Mouse (Mus musculus): ENCODE results near the gene Myd88. TPM values are rescaled to one million over a fixed set of nuclear protein-coding genes. Genes with fewer than 3 reads are reported as not detected.

The Myd88 gene
- total RNA-seq, 2 experiments from 2014 or later: 16.4 to 47.6 TPM

GRCm38 (mm10) chr9:119342728-119343127, 1.5 kb upstream of the Myd88 start:
- no peak for ATAC-seq (replicated peaks; ENCODE audit: poor library complexity, severe bottlenecking)

- no peak for ATAC-seq (replicated peaks; ENCODE audit: poor library complexity, severe bottlenecking)
These were observed 1.0 kb downstream of the Myd88 start for GRCm38 (mm10) chr9:119340212-119340580.

DNA sequence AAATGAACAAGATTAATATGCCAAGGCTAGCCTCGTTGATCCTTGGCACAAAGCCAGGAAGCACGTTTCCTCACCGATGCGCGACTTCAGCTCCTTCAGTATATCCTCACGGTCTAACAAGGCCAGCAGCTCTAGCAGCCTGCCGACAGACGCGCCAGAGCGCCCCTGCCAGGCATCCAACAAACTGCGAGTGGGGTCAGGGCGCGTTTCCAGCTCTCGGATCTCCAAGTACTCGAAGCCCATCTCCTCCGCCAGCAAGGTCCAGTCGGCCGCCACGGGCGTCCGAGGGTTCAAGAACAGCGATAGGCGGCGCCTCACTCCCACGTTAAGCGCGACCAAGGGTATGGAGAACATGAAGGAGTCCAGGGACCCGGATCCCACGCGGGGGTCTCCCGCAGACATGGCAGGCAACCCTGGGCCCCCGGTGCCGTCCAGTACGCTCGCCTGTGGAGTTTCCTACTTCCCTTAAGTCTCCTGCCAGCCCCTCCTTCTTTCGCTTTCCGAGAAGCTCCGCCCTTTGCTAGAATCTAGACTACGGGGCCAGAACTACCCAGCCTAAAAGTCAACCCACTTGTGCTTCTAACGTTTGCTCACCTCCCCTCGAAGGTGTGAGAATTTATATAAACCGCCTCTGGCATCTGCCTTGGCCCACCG, 1.5 kb downstream of the Myd88 start, which contains the start of gene Acaa1a:
TSS of gene Acaa1a (plus strand) at position 119 of the 654 bp plus-strand sequence.
- ATAC-seq (replicated peaks; ENCODE audit: poor library complexity, severe bottlenecking): peak; percentile 51

DNA sequence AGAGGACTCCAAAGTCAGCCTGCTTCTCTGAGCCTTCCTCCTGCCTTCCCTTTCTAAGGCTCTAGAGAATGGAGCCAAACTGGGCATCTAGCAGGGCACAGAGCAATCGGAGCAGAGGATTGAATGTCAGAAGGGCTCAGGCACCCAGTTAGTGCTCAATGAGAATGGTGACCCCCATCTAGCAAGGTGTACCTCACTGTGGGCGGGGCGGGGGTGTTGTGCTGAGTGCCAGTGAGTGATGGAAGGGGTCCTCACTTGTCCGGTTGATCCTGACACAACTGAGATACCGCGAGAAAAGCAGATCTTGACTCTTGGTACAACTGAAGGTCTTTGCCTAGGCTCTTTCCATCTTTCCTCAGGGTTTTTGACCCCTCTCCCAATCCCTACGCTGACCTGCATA, 2.1 kb downstream of the Myd88 start:
- ATAC-seq (replicated peaks; ENCODE audit: poor library complexity, severe bottlenecking): no peak

DNA sequence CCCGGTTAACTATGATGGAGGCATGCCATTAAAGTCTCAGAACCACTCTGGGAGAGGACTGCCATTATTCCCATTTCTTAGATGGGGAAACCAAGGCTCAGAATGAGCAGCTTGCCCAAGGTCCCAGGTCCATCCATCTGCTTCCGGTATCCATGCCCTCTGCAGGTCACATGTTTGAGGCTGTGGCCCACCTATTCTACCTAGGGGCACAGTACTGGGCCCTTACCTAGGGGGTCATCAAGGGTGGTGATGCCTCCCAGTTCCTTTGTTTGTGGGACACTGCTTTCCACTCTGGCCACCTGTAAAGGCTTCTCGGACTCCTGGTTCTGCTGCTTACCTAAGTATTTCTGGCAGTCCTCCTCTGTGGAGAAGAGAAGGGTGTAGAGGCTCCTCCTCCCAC, 2.9 kb downstream of the Myd88 start:
- no peak for ATAC-seq (replicated peaks; ENCODE audit: poor library complexity, severe bottlenecking)

DNA sequence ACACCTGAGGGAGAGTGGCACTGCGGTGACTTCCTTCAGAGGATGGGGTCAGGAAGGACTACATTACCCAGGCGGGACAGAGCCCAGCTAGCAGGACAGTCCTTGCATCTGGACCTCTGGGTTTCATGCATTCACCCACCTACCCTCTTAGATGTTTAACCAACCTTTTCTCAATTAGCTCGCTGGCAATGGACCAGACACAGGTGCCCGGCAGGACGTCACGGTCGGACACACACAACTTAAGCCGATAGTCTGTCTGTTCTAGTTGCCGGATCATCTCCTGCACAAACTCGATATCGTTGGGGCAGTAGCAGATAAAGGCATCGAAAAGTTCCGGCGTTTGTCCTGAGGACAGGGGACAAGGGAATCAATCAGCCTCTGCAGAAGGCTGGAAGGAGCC, 3.4 kb downstream of the Myd88 start:
- ATAC-seq (replicated peaks; ENCODE audit: poor library complexity, severe bottlenecking): no peak

GRCm38 (mm10) chr9:119335571-119335970, 5.6 kb downstream of the Myd88 start:
- no peak for ATAC-seq (replicated peaks; ENCODE audit: poor library complexity, severe bottlenecking)

- peak; percentile 5; the same call in 1 of the 2 replicates for ATAC-seq (replicated peaks; ENCODE audit: poor library complexity, severe bottlenecking)
These were observed 6.4 kb downstream of the Myd88 start for GRCm38 (mm10) chr9:119334834-119335233.

GRCm38 (mm10) chr9:119334324-119334723, 6.9 kb downstream of the Myd88 start:
- ATAC-seq (replicated peaks; ENCODE audit: poor library complexity, severe bottlenecking): peak; percentile 96

DNA sequence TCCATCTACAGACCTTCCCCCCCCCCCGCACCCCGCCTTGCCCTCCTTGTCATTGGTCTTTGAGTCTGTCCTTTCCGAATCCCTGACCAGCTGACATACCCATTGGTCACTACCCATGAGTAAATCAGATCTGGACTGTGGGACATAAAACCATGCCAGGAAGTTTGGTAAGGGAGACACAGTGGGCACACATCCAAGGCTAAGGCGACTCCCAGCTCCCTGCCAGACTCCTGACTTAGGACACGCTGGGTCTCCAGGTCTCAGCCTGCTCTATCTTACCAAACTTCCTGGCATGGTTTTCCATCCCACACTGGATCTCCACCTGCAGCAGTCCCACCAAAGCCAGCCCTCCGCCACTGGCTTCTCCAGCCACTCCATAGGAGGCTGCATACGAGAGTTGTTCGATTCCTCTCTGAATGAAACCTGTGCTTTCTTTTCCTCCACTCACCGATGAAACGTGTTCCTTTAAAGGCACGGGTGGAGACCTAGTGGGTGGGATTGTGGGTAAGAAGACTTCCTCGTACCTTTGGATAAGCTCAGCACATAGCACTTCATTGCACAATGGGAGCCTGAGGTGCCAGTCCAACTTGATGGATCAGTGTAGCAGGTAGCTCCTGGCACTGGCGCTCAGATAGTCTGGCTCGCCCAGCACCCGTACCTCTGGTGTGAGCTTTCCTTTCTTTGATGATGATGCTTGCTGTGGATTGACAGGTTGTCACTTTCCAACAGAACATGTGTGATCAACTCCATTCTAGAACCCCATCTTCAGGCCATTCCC, 10.8 kb downstream of the Myd88 start:
- ATAC-seq (replicated peaks; ENCODE audit: poor library complexity, severe bottlenecking): no peak

GRCm38 (mm10) chr9:119328488-119328887, 12.7 kb downstream of the Myd88 start:
- peak; percentile 78 for ATAC-seq (replicated peaks; ENCODE audit: poor library complexity, severe bottlenecking)

- no peak for ATAC-seq (replicated peaks; ENCODE audit: poor library complexity, severe bottlenecking)
These were observed 17.1 kb downstream of the Myd88 start for GRCm38 (mm10) chr9:119324130-119324529.

- ATAC-seq (replicated peaks; ENCODE audit: poor library complexity, severe bottlenecking): peak; percentile 1; the same call in 1 of the 2 replicates
These were observed 18.0 kb downstream of the Myd88 start for GRCm38 (mm10) chr9:119323260-119323645.

- peak; percentile 88 for ATAC-seq (replicated peaks; ENCODE audit: poor library complexity, severe bottlenecking)
These were observed 18.6 kb downstream of the Myd88 start, which contains the start of gene Oxsr1 for GRCm38 (mm10) chr9:119322289-119323259. Gene Oxsr1, minus strand, starts transcription at chr9:119322427.

- 0 out of 2 replicates have a peak, but pooled peaks have one; percentile 0 for ATAC-seq (replicated peaks; ENCODE audit: poor library complexity, severe bottlenecking)
These were observed 19.6 kb downstream of the Myd88 start for GRCm38 (mm10) chr9:119321392-119322229.

GRCm38 (mm10) chr9:119320946-119321345, 20.3 kb downstream of the Myd88 start:
- ATAC-seq (replicated peaks; ENCODE audit: poor library complexity, severe bottlenecking): no peak

GRCm38 (mm10) chr9:119320446-119320845, 20.8 kb downstream of the Myd88 start:
- ATAC-seq (replicated peaks; ENCODE audit: poor library complexity, severe bottlenecking): no peak

GRCm38 (mm10) chr9:119318891-119319290, 22.3 kb downstream of the Myd88 start:
- ATAC-seq (replicated peaks; ENCODE audit: poor library complexity, severe bottlenecking): no peak

DNA sequence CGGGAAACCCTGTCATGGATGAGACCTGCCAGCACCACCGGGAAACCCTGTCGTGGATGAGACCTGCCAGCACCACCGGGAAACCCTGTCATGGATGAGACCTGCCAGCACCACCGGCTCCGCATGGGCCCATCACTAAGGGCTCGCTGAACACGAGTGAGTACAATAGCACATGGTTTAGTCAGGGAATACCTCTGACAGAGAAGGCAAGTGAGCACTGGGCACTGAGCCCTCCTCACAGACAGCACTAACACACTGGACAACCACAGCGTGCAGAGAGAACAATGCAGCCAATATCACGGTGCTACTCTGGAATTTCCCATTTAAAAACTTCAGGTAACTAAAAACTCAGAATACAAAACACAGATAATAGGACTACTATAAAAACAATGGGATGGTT, 28.1 kb downstream of the Myd88 start:
- no peak for ATAC-seq (replicated peaks; ENCODE audit: poor library complexity, severe bottlenecking)

DNA sequence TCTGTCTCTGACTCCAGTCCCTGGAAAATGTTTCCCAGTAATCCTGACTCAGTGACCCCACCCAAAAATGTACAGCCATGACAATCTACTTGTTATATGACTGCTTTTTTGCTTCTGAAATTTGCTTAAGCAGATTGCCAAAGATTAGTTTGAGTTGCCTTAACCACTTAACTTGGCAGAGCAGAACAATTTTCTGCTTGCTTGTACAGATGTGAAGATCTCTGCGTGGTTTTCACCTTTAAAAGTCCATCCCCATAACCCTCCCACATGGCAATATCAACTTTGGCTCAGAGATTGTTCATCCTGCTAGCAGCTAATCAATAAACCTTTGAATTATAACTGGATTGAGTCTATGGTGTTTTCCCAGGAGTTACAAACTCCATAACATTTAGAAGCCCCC, 32.1 kb downstream of the Myd88 start:
- no peak for ATAC-seq (replicated peaks; ENCODE audit: poor library complexity, severe bottlenecking)

All from granulocyte monocyte progenitor cell, adult 5-6 weeks (primary cell).